Mouse (Mus musculus) megakaryocyte progenitor cell, adult 5-6 weeks (primary cell): Measurements from ENCODE around the gene Lmln. TPM values are rescaled to one million over a fixed set of nuclear protein-coding genes. Genes with fewer than 3 reads are reported as not detected.
"Not testable (repeated sequence)": the region's sequence is repeated elsewhere in the genome, so short reads cannot be mapped to it uniquely, and the experiment has no call there.

Experiments
- ATAC-seq: replicated peaks from 2 replicates; pipeline ENCODE4 v1.8.0; 2016; ENCODE audit warnings: mild to moderate bottlenecking, moderate TSS enrichment, inconsistent platforms; ENCODE audit not compliant: poor library complexity
- total RNA-seq, 2 experiments: library from RNA; stranded (forward) in 1 of 2; stranded (reverse) in 1 of 2; fragments of 157-497, 149-512 nt in 1 of 2; fragments of 200-1000 nt in 1 of 2; gene quantifications; 2 replicates each; pipeline versions ENCODE4 v1.2.3 to v1.2.4; 2015 to 2017

Lmln gene
- total RNA-seq, 2 experiments from 2014 or later: 1.4 to 4.6 TPM

DNA sequence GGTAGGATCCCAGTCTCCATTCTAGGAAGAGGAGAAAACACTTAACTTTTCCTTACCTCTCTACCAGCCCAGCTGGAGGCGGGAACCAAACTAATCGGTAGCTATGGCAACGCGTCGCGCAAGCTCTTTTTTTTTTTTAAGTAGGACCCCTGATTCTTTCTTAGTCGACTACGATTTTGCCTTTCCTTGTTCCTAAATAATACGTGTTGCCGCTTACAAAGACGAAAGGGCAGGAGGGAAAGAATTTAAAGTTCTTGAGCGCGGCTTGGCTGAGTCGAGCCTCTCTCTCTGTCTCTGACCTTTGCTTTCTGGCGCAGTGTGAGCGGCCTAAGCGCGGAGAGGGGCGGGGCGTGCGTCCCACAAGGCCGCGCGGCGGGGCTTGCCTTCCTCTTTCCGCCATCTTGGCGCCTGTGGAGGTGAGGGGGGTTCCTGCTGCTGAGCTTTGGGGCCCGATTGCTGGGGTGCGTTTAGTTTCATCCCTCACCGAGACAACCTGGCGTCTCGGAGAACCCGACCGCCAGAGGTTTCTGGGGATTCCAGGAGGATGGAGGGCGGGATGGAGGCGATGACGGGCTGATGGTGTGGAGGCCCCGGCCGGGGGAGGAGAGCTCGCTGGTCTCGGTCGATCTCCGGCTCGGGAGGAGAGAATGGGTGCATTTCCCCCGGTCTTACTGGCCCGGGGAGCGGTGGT is 6.1 kb upstream of the Lmln start, which contains the start of the genes Iqcg and Rpl35a:
Gene Iqcg, minus strand, starts transcription at position 124 of the 691 bp plus-strand sequence.
Gene Rpl35a, plus strand, starts transcription at position 359 of the 691 bp plus-strand sequence.
- peak; percentile 90 for ATAC-seq

DNA sequence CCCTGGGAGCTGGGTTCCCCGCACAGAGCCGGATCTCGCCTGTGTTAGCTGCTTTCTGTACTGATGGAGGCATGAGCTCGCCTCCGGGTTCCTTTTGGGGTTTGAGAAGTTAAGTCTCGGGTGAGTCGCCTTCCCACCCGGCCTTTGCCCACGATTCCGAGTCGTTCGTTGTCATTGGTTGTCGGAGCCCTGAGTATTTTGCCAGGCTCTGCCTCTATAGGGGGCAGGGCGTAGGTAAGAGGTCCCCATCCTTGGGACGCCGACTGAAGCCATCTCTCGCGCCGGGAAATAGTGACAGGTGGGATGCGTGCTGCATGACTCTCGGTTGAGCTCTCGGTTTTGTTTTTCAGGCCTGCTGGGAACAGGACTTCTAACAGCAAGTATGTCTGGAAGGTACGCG is 5.5 kb upstream of the Lmln start:
- ATAC-seq: peak; percentile 14; the same call in 1 of the 2 replicates

DNA sequence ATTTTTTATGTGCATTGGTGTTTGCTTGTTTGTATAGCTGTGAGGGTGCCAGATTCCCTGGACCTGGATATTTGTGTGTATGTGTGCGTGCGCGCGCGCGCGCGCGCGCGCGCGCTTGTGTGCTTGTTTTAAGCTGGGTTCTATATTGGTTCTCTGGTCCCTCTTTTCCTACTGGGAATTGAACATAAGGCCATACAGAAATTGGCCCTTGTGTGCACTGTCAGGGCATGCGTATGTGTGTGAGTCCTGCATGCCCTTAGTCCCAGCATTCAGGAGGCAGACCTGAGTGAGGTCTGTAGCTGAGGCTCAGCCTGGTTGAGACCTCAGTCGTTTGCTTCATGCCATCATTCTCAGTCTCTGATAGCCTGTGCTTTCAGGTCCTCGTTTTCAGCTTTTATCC is 4.3 kb upstream of the Lmln start:
- ATAC-seq: no peak

DNA sequence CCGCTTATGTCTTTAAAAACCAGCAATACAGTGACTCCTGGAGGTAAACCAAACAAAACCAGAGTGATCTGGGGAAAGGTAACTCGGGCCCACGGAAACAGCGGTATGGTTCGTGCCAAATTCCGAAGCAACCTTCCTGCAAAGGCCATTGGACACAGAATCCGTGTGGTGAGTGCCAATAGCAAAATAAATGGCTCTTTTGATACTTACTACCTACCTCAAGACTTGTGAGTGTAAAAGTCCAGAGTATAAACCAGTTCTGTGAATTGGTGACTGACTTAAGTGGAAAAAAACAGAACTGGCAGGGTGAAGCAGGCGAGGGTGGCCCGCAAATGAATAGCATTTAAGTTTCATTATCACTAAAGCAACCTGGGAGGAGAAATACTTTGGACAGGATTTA is 3.7 kb upstream of the Lmln start:
- not testable (repeated sequence) for ATAC-seq

DNA sequence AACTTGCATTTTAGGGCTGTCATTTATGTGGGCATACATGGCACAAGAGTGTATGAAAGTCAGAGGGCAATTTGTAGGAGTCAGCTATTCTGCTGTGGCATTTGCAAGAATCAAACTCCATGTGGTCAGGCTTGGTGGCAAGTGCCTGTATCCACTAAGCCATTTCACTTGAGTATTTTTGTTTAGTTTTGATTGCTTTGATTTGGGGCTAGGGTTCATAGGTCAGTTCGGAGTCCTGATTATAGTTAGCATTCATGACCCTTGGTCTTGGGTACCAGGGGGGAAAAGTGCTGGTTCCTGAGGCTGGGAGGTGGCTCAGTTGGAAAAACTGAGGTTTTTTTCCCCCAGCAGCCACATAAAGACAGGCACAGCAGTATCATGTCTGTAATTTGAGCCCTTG is 2.9 kb upstream of the Lmln start:
- no peak for ATAC-seq

DNA sequence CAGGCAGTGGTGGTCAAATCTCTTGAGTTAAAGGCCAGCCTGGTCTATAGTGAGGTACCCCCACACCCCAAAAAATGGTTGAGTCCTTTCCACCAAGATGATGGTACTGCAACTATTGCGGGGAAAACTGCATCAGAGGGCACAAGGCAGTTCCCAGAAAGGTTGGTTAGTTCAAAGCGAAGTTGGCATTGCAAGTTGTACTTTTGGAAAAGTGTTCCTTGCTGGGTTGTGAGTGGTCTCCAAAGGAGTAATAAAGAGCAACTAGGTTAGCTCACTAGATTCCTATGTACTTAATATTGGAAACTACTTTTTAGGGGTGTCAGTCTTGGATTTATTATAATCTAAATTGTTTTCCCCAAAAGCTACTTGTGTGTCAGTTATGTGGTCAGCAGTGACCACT is 1.4 kb upstream of the Lmln start:
- ATAC-seq: no peak

DNA sequence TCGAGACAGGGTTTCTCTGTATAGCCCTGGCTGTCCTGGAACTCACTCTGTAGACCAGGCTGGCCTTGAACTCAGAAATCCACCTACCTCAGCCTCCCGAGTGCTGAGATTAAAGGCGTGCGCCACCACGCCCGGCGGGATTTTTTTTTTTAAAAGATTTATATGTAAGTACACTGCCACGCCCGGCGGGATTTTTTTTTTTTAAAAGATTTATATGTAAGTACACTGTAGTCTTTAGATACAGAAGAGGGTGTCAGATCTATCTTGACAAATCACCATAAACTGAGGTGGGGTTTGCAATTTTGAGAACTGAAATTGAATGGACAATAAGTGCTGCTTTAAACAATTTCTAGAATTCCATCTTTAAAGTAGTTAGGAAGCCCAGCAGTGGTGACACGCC is 921 bp upstream of the Lmln start:
- ATAC-seq: no peak

DNA sequence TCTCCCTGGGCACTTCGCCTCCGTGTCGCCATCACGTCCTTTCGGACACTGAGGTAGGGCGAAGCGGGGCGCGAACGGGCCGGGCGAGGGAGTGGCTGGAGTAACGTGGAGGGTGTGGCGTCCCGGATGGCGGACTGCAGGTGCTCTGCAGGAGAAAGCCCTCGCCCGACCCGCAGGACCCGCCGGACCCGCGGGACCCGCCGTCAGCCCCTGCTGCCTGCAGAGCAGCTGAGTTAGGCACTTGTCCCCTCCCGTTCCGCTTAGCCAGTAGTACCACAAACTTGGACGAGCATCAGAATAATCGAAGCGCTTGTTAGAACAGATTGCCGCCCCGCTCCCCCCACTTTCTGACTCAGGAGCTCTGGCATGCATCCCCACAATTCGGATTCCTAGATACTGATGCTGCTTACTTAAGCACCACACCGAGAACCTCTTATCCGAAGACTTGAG is 386 bp downstream of the Lmln start:
- peak; percentile 9; the same call in 1 of the 2 replicates for ATAC-seq

DNA sequence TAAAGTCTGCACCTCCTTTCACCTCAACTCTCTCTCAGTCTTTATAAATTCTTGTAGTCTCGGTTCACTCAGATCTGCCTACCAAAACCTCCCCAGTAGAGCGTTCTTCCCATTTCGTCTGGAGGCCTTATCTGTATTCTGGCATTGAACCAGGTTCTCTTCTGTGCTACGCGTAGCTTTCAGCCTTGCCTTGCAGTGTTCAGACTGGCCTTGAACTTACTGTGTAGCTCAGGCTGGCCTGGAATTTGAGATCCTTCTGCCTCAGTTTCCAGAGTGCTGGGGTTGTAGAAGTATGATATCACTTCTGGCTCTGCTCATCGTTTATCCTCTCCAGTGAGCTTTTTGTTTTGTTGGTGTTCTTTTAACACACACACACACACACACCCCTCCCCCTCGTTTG is 946 bp downstream of the Lmln start:
- peak; percentile 37; the same call in 1 of the 2 replicates for ATAC-seq

DNA sequence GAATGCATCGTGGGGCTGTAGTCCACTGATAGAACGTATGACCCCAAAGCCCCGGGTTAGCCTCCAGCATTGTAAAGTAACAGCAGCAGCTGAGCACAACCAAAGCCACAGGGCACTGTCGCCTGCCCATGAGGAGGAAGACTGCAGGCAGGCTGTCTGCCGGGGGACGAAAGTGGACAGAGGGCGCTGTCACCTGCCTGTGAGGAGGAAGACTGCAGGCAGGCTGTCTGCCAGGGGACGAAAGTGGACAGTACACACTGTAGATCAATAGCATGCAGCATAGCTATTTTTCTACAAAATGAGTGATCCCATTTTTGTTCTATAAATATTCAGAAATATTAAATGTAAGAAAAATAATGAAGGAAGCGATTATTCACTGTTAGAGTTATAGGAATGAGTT is 2.3 kb downstream of the Lmln start:
- ATAC-seq: no peak

DNA sequence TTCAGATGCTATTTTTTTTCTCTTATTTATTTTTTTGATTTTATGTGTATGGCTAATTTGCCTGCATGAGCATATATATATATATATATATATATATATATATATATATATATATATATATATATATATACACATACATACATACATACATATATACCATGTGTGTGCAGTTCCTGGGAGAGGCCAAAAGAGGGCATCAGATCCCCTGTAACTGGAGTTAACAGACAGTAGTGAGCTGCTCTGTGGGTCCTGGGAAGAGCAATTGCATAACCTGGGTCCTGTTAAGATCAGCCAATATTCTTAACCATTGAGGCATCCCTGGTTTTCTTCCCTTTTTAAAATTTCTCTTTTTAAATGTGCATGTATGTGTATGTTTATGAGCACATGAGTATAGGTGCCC is 8.6 kb downstream of the Lmln start:
- peak; percentile 46 for ATAC-seq

DNA sequence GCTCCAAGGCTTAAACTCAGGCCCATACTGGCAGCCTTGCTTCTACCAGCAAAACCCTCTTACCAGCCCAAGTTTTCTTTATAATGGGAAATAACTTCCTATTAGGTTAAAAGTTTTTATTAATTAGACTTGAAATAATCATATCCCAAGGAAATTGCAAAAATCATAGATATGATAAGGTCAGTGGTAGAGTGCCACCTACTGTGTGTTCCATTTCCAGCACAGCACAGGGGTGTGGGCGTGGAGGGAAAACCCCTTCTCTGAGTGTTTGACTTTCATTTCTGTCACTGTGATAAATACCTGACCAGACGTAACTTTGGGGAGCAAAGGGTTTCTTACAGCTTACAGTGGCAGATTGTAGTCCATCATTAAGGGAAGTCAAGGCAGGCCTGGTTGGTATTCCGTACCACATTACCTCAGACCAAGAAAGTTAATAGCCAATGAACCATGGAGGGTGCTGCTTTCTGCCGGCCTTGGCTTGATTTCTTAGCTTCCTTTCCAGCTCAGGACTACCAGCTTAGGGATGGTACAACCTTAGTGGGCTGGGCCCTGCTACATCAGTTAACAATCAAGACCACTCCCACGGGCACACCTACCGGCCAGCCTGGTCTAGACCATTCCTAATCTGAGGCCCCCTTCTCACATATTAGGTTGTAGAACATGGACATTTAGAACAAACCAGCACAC is 10.7 kb downstream of the Lmln start:
- ATAC-seq: no peak

DNA sequence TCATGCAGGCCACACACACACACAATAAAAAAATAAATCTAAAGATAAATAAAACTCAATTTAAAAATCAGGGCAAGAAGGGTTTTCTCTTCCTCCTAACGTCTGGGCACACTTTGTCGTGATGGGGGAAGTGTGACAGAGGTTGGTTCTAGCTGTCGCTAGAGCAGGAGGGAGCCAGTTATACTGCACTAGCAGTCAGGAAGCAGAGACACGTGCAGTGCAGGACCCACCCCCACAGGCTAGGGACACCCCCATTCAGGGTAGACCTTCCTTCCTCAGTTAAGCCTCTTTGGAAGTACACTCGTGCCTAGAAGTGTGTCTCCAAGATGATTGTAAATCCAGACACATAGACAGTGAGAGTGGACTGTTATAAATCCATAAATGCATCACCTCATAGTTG is 12.6 kb downstream of the Lmln start:
- ATAC-seq: no peak

DNA sequence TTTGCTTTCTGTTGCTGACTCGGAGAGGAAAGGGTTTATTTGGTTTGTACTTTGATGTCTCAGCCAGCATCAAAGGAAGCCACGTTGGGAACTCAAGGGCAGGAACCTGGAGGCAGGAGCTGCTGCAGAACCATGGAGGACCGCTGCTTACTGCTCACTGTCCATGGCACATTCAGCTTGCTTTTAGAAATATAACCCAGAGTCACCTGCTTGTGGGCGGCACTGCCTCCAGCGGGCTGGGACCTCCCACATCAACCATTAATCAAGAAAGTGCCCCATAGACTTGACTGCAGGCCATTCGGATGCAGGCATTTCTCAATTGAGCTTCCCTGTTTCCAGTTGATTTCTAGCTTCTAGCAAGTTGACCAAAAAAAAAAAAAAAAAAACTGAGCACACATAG is 13.8 kb downstream of the Lmln start:
- no peak for ATAC-seq

DNA sequence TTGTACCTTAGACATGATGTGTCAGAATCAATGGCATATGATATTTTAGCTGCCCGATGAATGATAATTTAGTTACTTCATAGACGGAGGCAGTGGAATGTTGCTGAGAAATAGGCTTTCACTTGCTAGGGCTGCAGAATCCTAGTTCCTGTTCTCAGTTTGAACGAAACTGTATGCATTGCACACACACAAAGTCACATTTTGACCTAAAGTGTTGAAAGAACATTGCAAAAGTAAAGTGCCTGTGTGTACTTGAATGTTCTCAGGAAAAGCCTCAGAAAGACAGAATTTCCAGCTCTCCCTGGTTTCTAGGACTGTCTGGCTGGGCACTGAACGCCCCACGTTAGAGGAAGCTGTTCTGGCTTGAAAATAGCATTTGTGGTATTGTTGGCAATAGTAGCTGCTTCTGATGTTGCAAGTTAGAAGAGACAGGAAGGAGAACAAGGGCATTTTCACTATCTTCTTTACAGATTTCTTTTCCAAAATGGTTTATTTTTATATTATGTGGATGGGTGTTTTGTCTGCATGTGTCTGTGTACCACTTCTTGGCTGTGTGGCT is 14.8 kb downstream of the Lmln start:
- ATAC-seq: peak; percentile 76

DNA sequence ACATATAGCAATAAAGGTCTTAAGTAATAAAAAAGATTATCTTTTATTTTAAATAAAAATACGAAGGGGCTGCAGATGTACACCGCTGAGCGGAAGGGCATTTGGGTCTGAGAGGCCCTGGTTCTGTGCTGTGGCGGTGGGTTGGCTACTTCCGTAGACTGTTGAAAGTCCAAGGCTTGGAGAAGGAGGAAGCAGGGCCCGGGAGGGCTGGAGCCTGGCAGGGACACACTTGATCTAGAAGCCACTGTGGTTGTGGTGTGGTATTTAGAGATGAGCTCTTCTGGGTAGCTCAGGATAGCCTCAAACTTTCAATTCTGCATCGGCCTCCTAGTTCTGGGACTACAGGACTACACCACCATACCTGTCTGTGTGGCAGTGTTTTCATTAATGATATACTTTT is 17.7 kb downstream of the Lmln start:
- peak; percentile 56 for ATAC-seq

DNA sequence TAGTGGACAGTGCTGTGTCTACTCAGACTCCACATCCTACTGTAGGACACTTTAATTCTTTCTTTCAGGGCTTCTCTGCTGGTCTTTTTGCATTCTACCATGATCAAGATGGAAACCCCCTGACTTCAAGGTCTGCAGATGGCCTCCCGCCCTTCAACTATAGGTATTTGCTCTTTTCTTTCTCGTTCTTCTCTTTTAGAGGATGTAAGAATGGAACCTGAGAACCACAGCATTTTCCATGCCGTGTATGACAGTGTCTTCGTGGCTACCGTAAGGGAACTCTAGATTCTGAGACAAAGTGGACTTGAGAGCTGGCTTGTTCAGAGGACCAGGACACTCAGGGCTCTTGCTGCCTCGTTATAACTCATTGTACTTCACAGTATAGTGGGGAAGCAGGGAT is 20.6 kb downstream of the Lmln start:
- ATAC-seq: no peak

DNA sequence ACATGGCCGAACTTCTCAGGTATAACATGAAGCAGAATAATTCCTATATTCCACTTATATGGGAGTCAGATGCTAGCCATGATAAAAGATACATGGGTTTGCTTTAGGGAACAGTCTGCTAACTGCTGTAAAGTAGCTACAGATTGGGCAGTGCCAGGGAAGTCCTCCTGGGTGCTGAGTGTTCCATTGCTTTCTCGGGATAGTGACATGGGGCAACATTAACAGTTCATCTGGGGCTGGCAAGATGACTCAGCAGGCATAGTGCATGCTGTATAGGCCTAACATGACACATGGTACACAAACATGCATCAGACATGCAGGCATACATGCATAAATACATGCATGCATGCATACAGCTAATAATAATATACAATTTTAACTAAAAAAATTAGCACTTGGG is 21.7 kb downstream of the Lmln start:
- ATAC-seq: no peak

DNA sequence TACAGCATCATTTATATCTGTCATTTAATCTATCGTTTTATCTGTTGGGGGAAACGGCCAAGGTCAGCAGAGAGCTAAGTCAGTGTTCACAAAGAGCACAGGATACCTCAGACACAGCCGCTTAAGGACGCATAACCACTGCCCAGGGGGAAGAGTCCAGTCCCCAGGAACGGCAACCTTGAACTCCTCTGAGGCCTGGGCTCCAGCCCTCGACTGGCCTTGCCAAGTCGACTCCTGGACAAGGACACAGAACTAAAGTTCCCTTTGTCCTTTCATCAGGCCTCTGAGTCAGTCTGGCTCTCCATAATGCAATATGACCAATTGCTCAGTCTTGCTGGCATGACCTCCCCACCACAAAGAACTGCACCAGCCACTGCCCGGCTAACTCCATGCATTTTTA is 23.3 kb downstream of the Lmln start:
- ATAC-seq: no peak

DNA sequence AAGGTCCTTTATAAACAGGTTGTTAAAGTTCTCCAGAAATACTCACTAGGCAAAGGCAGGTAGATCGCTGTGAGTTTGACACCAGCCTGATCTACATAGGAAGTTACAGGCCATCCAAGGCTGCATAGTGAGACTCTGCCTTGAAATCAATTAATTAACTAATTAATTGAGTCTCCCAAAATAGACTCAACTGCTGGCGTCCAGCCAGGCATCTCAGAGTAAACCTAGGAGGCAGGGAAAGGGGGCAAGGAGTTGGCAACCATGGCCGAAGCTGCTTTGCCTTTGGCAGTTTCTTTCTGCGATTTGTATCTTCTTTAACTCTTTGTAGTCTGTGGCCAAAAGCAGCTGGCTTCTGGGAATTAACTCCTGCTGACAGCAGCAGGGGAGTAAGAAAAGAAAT is 51.4 kb downstream of the Lmln start:
- ATAC-seq: no peak

DNA sequence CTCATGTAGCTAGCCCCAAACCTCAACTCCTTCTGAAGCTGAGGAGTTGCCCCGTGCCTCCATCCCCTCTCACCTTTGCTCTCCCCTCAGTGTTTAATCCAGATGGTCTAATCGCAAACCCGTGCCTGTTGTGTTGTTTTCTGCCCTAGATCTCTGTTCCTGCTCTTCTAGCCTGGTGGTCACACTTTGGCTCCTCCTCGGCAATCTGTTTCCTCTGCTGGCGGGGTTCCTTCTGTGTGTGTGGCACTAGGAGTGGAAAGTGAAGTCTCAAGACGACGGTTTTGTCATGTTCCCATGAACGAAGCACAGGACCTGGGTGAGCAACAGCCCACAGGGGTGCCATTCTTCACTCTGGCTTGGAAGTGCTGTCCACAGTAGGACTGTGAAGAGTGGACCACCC is 61.1 kb downstream of the Lmln start:
- peak; percentile 71 for ATAC-seq
